Mouse (Mus musculus): ENCODE results near the gene Pcgf3. TPM values are rescaled to one million over a fixed set of nuclear protein-coding genes. Genes with fewer than 3 reads are reported as not detected.
A peak's percentile ranks its signal among the peaks of the same experiment; 100 is the strongest.

The Pcgf3 gene
- polyA plus RNA-seq, 1 experiment from 2014 or later, result 32.1 TPM

GRCm38 (mm10) chr5:108518951-108519350 lies 57.9 kb downstream of the Pcgf3 start:
- H3K27ac ChIP-seq, result no peak overlapping the region
- H3K36me3 ChIP-seq, result no peaks in the 10 kb centered on the region
- no peak overlapping the region for H3K4me3 ChIP-seq (replicated peaks)
- WGBS, result 75% methylated on average over 5 of the region's 5 CpGs
- no peaks in the 10 kb centered on the region for H3K9me3 ChIP-seq
- H3K4me2 ChIP-seq, result no peak overlapping the region
- H3K27me3 ChIP-seq, result no peaks in the 10 kb centered on the region
- no peak for ATAC-seq (ENCODE audit: insufficient number of reproducible peaks, insufficient read depth, low FRiP score, low TSS enrichment, low read depth)
- no peak overlapping the region for H3K9ac ChIP-seq (replicated peaks)
- peaks cover 19% of the 10 kb centered on the region for H3K4me1 ChIP-seq (replicated peaks)

DNA sequence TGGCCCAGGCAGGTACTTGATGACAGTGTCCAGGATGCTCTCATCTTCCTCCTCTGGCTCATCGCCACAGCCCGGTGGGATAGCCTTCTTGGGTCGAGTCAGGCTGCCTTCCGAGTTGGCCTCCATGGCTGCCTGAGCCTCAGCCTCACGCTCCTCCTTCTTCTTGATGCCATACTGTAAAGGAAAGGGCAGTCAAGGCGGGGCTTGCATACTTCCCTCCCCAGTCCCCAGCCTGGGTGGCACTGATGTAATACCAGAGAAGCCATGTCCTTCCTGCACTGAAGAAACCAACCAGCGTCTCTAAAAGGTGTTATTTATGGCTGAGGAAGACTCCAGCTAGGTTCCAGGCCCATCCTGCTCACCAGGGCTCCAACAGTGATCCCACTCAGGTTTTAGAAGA lies 59.1 kb downstream of the Pcgf3 start:
- H3K36me3 ChIP-seq, result no peaks in the 10 kb centered on the region
- WGBS, result 80% methylated on average over 7 of the region's 7 CpGs
- H3K4me3 ChIP-seq (replicated peaks), result no peak overlapping the region
- H3K9ac ChIP-seq (replicated peaks), result no peak overlapping the region
- H3K4me2 ChIP-seq, result no peak overlapping the region
- no peaks in the 10 kb centered on the region for H3K9me3 ChIP-seq
- H3K27ac ChIP-seq, result peak overlapping the region; percentile 17; the same call in 1 of the 2 replicates
- H3K27me3 ChIP-seq, result no peaks in the 10 kb centered on the region
- H3K4me1 ChIP-seq (replicated peaks), result peaks cover 19% of the 10 kb centered on the region
- ATAC-seq (ENCODE audit: insufficient number of reproducible peaks, insufficient read depth, low FRiP score, low TSS enrichment, low read depth), result no peak

GRCm38 (mm10) chr5:108521016-108521415 lies 60.0 kb downstream of the Pcgf3 start:
- Histone ChIP-seq H3K9me3 (no peaks in the 10 kb centered on the region), H3K4me3 (replicated peaks) (no peak overlapping the region), H3K4me2 (peak overlapping the region; percentile 8; the same call in 1 of the 2 replicates), H3K9ac (replicated peaks) (no peak overlapping the region; the same call in 1 of the 2 replicates), H3K27me3 (no peaks in the 10 kb centered on the region), H3K36me3 (no peaks in the 10 kb centered on the region), H3K27ac (no peak overlapping the region), H3K4me1 (replicated peaks) (peaks cover 19% of the 10 kb centered on the region)
- WGBS, result 50% methylated on average over 2 of the region's 2 CpGs
- peak; percentile 50; the same call in 1 of the 2 replicates for ATAC-seq (ENCODE audit: insufficient number of reproducible peaks, insufficient read depth, low FRiP score, low TSS enrichment, low read depth)

DNA sequence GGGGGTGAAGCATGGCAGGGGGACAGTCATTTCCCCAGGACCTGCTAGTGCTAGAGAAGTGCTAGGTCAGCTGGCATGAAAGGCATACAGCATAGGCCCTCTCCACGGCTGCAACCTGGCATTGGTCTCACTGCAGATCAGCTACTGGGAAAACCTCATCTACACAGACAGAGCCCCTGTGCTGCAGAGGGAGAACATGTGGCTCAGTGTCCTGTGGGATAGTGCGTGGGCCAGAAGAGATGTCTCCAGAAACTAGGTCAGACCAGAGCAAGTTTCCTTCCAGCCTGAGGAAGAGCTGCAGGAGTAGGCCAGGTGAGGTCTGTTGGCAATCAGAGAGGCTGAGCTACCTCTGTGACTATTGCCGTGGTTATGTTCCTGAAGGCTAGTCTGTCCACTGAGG lies 60.9 kb downstream of the Pcgf3 start:
- ATAC-seq (ENCODE audit: insufficient number of reproducible peaks, insufficient read depth, low FRiP score, low TSS enrichment, low read depth), result no peak
- WGBS, result 76% methylated on average over 3 of the region's 3 CpGs
- no peak overlapping the region for H3K4me3 ChIP-seq (replicated peaks)
- H3K4me1 ChIP-seq (replicated peaks), result peaks cover 19% of the 10 kb centered on the region
- no peaks in the 10 kb centered on the region for H3K9me3 ChIP-seq
- no peak overlapping the region for H3K27ac ChIP-seq
- H3K9ac ChIP-seq (replicated peaks), result no peak overlapping the region
- no peak overlapping the region for H3K4me2 ChIP-seq
- no peaks in the 10 kb centered on the region for H3K36me3 ChIP-seq
- no peaks in the 10 kb centered on the region for H3K27me3 ChIP-seq

GRCm38 (mm10) chr5:108522597-108522996 lies 61.6 kb downstream of the Pcgf3 start:
- H3K36me3 ChIP-seq, result no peaks in the 10 kb centered on the region
- 88% methylated on average over 3 of the region's 3 CpGs for WGBS
- H3K4me2 ChIP-seq, result no peak overlapping the region
- H3K27me3 ChIP-seq, result no peaks in the 10 kb centered on the region
- H3K9ac ChIP-seq (replicated peaks), result no peak overlapping the region
- peaks cover 19% of the 10 kb centered on the region for H3K4me1 ChIP-seq (replicated peaks)
- H3K4me3 ChIP-seq (replicated peaks), result no peak overlapping the region
- H3K9me3 ChIP-seq, result no peaks in the 10 kb centered on the region
- no peak for ATAC-seq (ENCODE audit: insufficient number of reproducible peaks, insufficient read depth, low FRiP score, low TSS enrichment, low read depth)
- no peak overlapping the region for H3K27ac ChIP-seq

GRCm38 (mm10) chr5:108534188-108534587 lies 73.2 kb downstream of the Pcgf3 start:
- no peak for ATAC-seq (ENCODE audit: insufficient number of reproducible peaks, insufficient read depth, low FRiP score, low TSS enrichment, low read depth)
- Histone ChIP-seq H3K4me2 (no peak overlapping the region), H3K27me3 (no peaks in the 10 kb centered on the region), H3K36me3 (no peaks in the 10 kb centered on the region), H3K9ac (replicated peaks) (no peak overlapping the region), H3K4me1 (replicated peaks) (no peaks in the 10 kb centered on the region), H3K4me3 (replicated peaks) (no peak overlapping the region), H3K9me3 (peaks cover 15% of the 10 kb centered on the region), H3K27ac (no peak overlapping the region)
- WGBS, result 94% methylated on average over 2 of the region's 2 CpGs

DNA sequence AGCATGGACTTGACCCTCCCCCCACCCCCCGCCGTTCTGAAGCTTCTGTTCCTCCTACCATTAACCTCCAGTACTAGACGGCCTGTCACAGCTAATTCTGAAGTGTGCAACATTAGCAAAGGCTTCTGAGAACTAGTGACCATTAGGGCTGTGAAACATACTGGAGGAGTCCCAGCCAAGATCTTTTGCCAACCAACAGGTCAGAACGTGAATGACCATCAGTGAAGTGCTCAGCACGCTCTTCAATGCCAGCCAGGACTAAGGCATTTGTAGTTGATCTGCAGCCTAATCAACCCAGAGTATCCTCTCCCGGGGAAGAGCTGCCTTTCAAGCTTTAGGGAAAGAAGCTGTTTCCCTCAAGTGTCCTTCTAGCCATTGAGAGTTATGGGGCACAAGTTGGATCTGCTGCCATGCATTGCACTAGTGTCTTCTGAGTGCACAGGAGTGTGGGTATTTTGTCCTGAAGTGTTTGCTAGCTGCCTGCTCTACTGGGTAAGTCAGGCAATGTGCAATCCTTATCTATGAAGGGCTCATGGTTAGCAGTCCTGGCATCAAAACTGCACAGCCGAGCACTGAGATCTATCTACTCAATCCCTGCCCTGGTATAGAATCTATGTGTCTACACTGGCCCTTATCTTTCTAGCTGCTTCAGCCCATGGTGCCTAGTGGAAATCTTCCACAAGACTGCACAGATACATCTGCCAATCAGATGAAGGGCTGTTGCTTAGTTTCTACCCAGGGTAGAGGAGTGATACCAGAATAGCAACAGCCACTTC lies 82.7 kb downstream of the Pcgf3 start:
- H3K27me3 ChIP-seq, result peaks cover 14% of the 10 kb centered on the region
- H3K9ac ChIP-seq (replicated peaks), result no peak overlapping the region
- no peak overlapping the region for H3K4me3 ChIP-seq (replicated peaks)
- no peak overlapping the region for H3K4me2 ChIP-seq
- H3K9me3 ChIP-seq, result no peaks in the 10 kb centered on the region
- WGBS, result 63% methylated on average over 7 of the region's 7 CpGs
- ATAC-seq (ENCODE audit: insufficient number of reproducible peaks, insufficient read depth, low FRiP score, low TSS enrichment, low read depth), result no peak
- no peak overlapping the region for H3K27ac ChIP-seq
- H3K36me3 ChIP-seq, result no peaks in the 10 kb centered on the region
- no peaks in the 10 kb centered on the region for H3K4me1 ChIP-seq (replicated peaks)

DNA sequence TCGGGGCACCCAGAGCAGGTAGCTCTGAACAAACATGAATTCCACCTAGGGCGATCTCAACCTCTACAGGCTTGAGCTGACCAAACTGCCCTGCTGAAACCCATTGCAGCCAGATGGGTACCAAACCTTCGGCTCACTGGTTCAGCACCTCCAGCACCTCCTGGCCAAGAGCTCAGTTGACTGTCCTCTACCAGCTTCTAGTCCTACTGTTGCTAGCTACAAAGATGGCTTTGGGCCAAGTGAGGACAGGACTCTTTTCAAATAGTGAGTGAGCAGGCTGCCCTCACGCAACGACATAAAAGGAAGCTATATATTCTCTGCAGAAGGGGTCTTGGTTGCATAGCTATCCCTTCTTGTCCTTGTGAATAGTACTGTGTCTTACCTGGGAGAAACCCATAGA lies 86.6 kb downstream of the Pcgf3 start:
- no peaks in the 10 kb centered on the region for H3K9me3 ChIP-seq
- H3K27me3 ChIP-seq, result peaks cover 52% of the 10 kb centered on the region
- no peak overlapping the region for H3K27ac ChIP-seq
- H3K4me2 ChIP-seq, result no peak overlapping the region
- WGBS, result 87% methylated on average over 5 of the region's 5 CpGs
- H3K4me1 ChIP-seq (replicated peaks), result peaks cover 13% of the 10 kb centered on the region
- no peak for ATAC-seq (ENCODE audit: insufficient number of reproducible peaks, insufficient read depth, low FRiP score, low TSS enrichment, low read depth)
- no peak overlapping the region for H3K9ac ChIP-seq (replicated peaks)
- no peaks in the 10 kb centered on the region for H3K36me3 ChIP-seq
- H3K4me3 ChIP-seq (replicated peaks), result no peak overlapping the region

DNA sequence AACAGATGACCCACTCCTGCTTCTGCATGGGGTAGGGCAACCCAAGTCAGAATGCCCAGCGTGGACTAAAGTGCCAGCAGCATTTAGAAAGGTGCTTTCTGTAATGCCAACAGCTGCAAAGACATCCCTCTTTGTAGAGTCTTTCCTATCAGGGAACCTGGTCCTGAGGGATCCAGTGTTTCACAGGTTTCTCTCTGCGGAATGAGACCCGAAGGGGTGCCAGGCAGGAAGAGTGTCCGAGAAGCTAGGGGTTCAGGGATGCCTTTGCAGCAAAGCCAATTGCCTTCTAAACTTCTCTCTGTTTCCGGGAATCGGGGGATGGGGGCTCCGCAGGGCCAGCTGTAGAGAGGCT lies 88.1 kb downstream of the Pcgf3 start:
- Histone ChIP-seq H3K4me3 (replicated peaks) (peak overlapping the region; percentile 34; the same call in 1 of the 2 replicates), H3K9ac (replicated peaks) (no peak overlapping the region), H3K27ac (no peak overlapping the region), H3K36me3 (no peaks in the 10 kb centered on the region), H3K9me3 (no peaks in the 10 kb centered on the region), H3K27me3 (peaks cover 60% of the 10 kb centered on the region), H3K4me1 (replicated peaks) (peaks cover 13% of the 10 kb centered on the region), H3K4me2 (peak overlapping the region; percentile 66)
- no peak for ATAC-seq (ENCODE audit: insufficient number of reproducible peaks, insufficient read depth, low FRiP score, low TSS enrichment, low read depth)
- 17% methylated on average over 7 of the region's 7 CpGs for WGBS

DNA sequence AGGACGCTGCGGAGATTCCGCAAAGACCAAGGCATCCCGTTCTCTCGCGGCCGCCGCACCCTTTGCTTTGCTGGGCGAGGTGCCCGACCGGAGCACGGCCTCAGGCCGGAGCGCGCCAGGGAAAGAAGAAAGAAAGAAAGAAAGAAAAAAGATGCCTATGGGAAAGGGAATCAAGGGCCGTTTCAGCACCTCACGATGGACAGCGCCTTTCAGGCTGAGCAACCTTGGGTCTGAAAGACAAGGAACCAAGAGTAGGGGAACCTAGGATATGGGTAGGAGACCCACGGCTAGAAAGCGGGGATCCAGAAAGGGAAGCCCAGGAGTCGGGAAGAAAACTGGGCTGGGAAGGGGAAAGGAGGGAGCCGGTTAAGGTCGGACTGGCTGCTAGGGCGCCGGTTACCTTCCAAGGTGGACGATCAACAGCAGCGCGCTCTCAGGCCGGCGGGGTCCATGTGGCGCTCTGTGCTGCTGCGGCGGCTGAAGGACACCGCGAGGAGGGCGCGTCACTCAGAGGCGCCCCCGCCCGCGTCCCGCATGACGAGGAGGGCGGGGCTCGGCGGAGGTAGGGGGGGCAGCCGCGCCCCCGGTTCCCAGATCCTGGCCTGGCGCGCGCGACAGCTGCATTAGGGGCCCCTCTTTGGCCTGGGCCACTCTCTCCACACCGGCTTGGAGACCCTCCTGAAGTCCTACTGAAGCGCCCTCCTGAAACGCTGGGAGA lies 88.6 kb downstream of the Pcgf3 start, which contains the start of gene Cplx1:
Gene Cplx1 (minus strand): TSS at position 536 of the 718 bp plus-strand sequence.
- WGBS, result 1% methylated on average over 56 of the region's 56 CpGs
- Histone ChIP-seq H3K36me3 (no peaks in the 10 kb centered on the region), H3K9me3 (no peaks in the 10 kb centered on the region), H3K27ac (no peak within 1 kb of the TSS), H3K4me3 (replicated peaks) (peak within 1 kb of the TSS; percentile 34), H3K27me3 (peaks cover 60% of the 10 kb centered on the region), H3K9ac (replicated peaks) (no peak within 1 kb of the TSS), H3K4me2 (peak within 1 kb of the TSS; percentile 66), H3K4me1 (replicated peaks) (peaks cover 13% of the 10 kb centered on the region)
- ATAC-seq (ENCODE audit: insufficient number of reproducible peaks, insufficient read depth, low FRiP score, low TSS enrichment, low read depth), result peak; percentile 60; the same call in 1 of the 2 replicates

- 2% methylated on average over 16 of the region's 16 CpGs for WGBS
- Histone ChIP-seq H3K27me3 (peaks cover 60% of the 10 kb centered on the region), H3K4me2 (peak overlapping the region; percentile 66), H3K9ac (replicated peaks) (no peak overlapping the region), H3K4me1 (replicated peaks) (peaks cover 13% of the 10 kb centered on the region), H3K36me3 (no peaks in the 10 kb centered on the region), H3K27ac (no peak overlapping the region), H3K9me3 (no peaks in the 10 kb centered on the region), H3K4me3 (replicated peaks) (peak overlapping the region; percentile 34)
- ATAC-seq (ENCODE audit: insufficient number of reproducible peaks, insufficient read depth, low FRiP score, low TSS enrichment, low read depth), result no peak
Measured at GRCm38 (mm10) chr5:108550207-108550594, 89.2 kb downstream of the Pcgf3 start.
